Mouse (Mus musculus): ENCODE measurements at regions not wholly inside any gene's neighbourhood (a gene's known extent, or its start where the extent isn't known, plus 50 kb on each side); places are given as distances from the start of the nearest gene placed in this dataset.

- Histone ChIP-seq H3K27ac (ENCODE audit: insufficient read depth, low read length) (no peak overlapping the region), H3K27me3 (ENCODE audit: control insufficient read depth, insufficient read depth, low read length) (no peaks in the 10 kb centered on the region), H3K36me3 (ENCODE audit: control insufficient read depth, insufficient read depth, low read length) (no peaks in the 10 kb centered on the region), H3K4me3 (ENCODE audit: extremely low read depth, insufficient read depth, insufficient read length) (no peak overlapping the region), H3K4me1 (ENCODE audit: control insufficient read depth, insufficient read depth, insufficient read length) (no peaks in the 10 kb centered on the region)
- no peak for TF ChIP-seq CTCF (IDR thresholded peaks at IDR 0.05; ENCODE audit: extremely low read depth, insufficient read depth, insufficient read length, insufficient replicate concordance)
- TF ChIP-seq POLR2A (IDR thresholded peaks at IDR 0.05; ENCODE audit: low read depth, low read length) = no peak
- no peak for DNase-seq (ENCODE audit: low read depth in 1 of 2, low spot score in 2 of 2)
- WGBS = 40% methylated on average over 3 of the region's 3 CpGs
Observed at GRCm38 (mm10) chr5:133991556-133991955, 108.0 kb upstream of the Castor2 start.

- TF ChIP-seq POLR2A (IDR thresholded peaks at IDR 0.05; ENCODE audit: low read depth, low read length) (no peak), CTCF (IDR thresholded peaks at IDR 0.05; ENCODE audit: extremely low read depth, insufficient read depth, insufficient read length, insufficient replicate concordance) (no peak)
- Histone ChIP-seq H3K4me3 (ENCODE audit: extremely low read depth, insufficient read depth, insufficient read length) (no peak overlapping the region), H3K27me3 (ENCODE audit: control insufficient read depth, insufficient read depth, low read length) (no peaks in the 10 kb centered on the region), H3K27ac (ENCODE audit: insufficient read depth, low read length) (no peak overlapping the region), H3K4me1 (ENCODE audit: control insufficient read depth, insufficient read depth, insufficient read length) (no peaks in the 10 kb centered on the region), H3K36me3 (ENCODE audit: control insufficient read depth, insufficient read depth, low read length) (no peaks in the 10 kb centered on the region)
- no peak for DNase-seq (ENCODE audit: low read depth in 1 of 2, low spot score in 2 of 2)
- 13% methylated on average over 15 of the region's 15 CpGs for WGBS
Observed at GRCm38 (mm10) chr5:133983249-133983966, 116.1 kb upstream of the Castor2 start.

- no peak overlapping the region for H3K4me3 ChIP-seq (ENCODE audit: extremely low read depth, insufficient read depth, insufficient read length)
- no peak overlapping the region for H3K27ac ChIP-seq (ENCODE audit: insufficient read depth, low read length)
- no peak for TF ChIP-seq CTCF (IDR thresholded peaks at IDR 0.05; ENCODE audit: extremely low read depth, insufficient read depth, insufficient read length, insufficient replicate concordance)
- TF ChIP-seq POLR2A (IDR thresholded peaks at IDR 0.05; ENCODE audit: low read depth, low read length) = no peak
- DNase-seq (ENCODE audit: low read depth in 1 of 2, low spot score in 2 of 2) = no peak
- no peaks in the 10 kb centered on the region for H3K27me3 ChIP-seq (ENCODE audit: control insufficient read depth, insufficient read depth, low read length)
- H3K36me3 ChIP-seq (ENCODE audit: control insufficient read depth, insufficient read depth, low read length) = no peaks in the 10 kb centered on the region
- H3K4me1 ChIP-seq (ENCODE audit: control insufficient read depth, insufficient read depth, insufficient read length) = no peaks in the 10 kb centered on the region
- WGBS = 77% methylated on average over 12 of the region's 12 CpGs
Observed at GRCm38 (mm10) chr5:133970421-133970914, 129.0 kb upstream of the Castor2 start.

- H3K27ac ChIP-seq (ENCODE audit: insufficient read depth, low read length) = no peak overlapping the region
- WGBS = 89% methylated on average over 5 of the region's 5 CpGs
- H3K36me3 ChIP-seq (ENCODE audit: control insufficient read depth, insufficient read depth, low read length) = no peaks in the 10 kb centered on the region
- no peak for TF ChIP-seq CTCF (IDR thresholded peaks at IDR 0.05; ENCODE audit: extremely low read depth, insufficient read depth, insufficient read length, insufficient replicate concordance)
- TF ChIP-seq POLR2A (IDR thresholded peaks at IDR 0.05; ENCODE audit: low read depth, low read length) = no peak
- H3K4me1 ChIP-seq (ENCODE audit: control insufficient read depth, insufficient read depth, insufficient read length) = no peaks in the 10 kb centered on the region
- no peaks in the 10 kb centered on the region for H3K27me3 ChIP-seq (ENCODE audit: control insufficient read depth, insufficient read depth, low read length)
- H3K4me3 ChIP-seq (ENCODE audit: extremely low read depth, insufficient read depth, insufficient read length) = no peak overlapping the region
- DNase-seq (ENCODE audit: low read depth in 1 of 2, low spot score in 2 of 2) = no peak
Observed at GRCm38 (mm10) chr5:133963301-133963700, 136.2 kb upstream of the Castor2 start.

GRCm38 (mm10) chr5:133940841-133941240 is 158.7 kb upstream of the Castor2 start:
- TF ChIP-seq CTCF (IDR thresholded peaks at IDR 0.05; ENCODE audit: extremely low read depth, insufficient read depth, insufficient read length, insufficient replicate concordance) (no peak), POLR2A (IDR thresholded peaks at IDR 0.05; ENCODE audit: low read depth, low read length) (no peak)
- 75% methylated on average over 3 of the region's 3 CpGs for WGBS

GRCm38 (mm10) chr5:133940030-133940429 is 159.5 kb upstream of the Castor2 start:
- WGBS = 79% methylated on average over 2 of the region's 2 CpGs
- no peaks in the 10 kb centered on the region for H3K4me1 ChIP-seq (ENCODE audit: control insufficient read depth, insufficient read depth, insufficient read length)
- no peaks in the 10 kb centered on the region for H3K36me3 ChIP-seq (ENCODE audit: control insufficient read depth, insufficient read depth, low read length)
- DNase-seq (ENCODE audit: low read depth in 1 of 2, low spot score in 2 of 2) = no peak
- H3K4me3 ChIP-seq (ENCODE audit: extremely low read depth, insufficient read depth, insufficient read length) = no peak overlapping the region
- no peak overlapping the region for H3K27ac ChIP-seq (ENCODE audit: insufficient read depth, low read length)
- TF ChIP-seq CTCF (IDR thresholded peaks at IDR 0.05; ENCODE audit: extremely low read depth, insufficient read depth, insufficient read length, insufficient replicate concordance) (no peak), POLR2A (IDR thresholded peaks at IDR 0.05; ENCODE audit: low read depth, low read length) (no peak)
- no peaks in the 10 kb centered on the region for H3K27me3 ChIP-seq (ENCODE audit: control insufficient read depth, insufficient read depth, low read length)

More at GRCm38 (mm10) chr5:133940841-133941240, 158.7 kb upstream of the Castor2 start:
- H3K36me3 ChIP-seq (ENCODE audit: control insufficient read depth, insufficient read depth, low read length) = no peaks in the 10 kb centered on the region
- H3K27me3 ChIP-seq (ENCODE audit: control insufficient read depth, insufficient read depth, low read length) = no peaks in the 10 kb centered on the region
- DNase-seq (ENCODE audit: low read depth in 1 of 2, low spot score in 2 of 2) = no peak
- no peak overlapping the region for H3K27ac ChIP-seq (ENCODE audit: insufficient read depth, low read length)
- H3K4me3 ChIP-seq (ENCODE audit: extremely low read depth, insufficient read depth, insufficient read length) = no peak overlapping the region
- no peaks in the 10 kb centered on the region for H3K4me1 ChIP-seq (ENCODE audit: control insufficient read depth, insufficient read depth, insufficient read length)
